13 mouse cellular contexts compared by ENCODE assay signal in the genomic region with DNA sequence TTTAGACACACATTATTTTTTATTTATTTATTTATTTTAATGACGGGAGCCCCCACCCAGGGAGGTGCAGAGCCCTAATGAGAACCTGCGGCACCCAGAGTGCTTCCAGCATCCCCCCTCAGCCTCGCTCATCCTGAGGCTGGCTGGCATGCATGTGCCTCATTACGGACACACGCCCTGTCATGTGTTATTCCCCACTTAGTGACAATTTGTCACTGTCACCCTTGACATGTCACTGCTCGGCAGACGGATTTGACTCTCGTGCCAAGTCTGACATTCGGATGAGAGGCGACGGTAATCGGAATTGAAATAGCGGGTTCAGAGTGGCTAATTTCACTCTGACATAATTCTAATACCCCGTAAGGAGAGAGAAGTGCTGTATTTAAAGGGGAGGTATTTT.
"Had no signal": no experiment of that assay in that cellular context is flagged by ENCODE, and none has a peak within 500 bp of the region (broad histone marks: within the 10 kb centered on the region; RNA-seq: fewer than 3 reads in every experiment).

No protein-coding gene starts in this region.

- H3K4me1 ChIP-seq: kidney, embryonic 15.5 days; liver, embryonic 12.5 days had no signal

- DNase-seq: kidney, adult 2 months; kidney, postnatal 14 days; layer of hippocampus, postnatal 36 days; lung, embryonic 14.5 days; lung, postnatal 10 days; lung, postnatal 4 days; right cerebral cortex, adult 18-20 months; right cerebral cortex, postnatal 25 days; thymus, postnatal 36 days had no signal

- H3K4me3 ChIP-seq: kidney, embryonic 15.5 days; limb, embryonic 15.5 days; liver, embryonic 12.5 days; midbrain, embryonic 13.5 days had no signal

- H3K9ac ChIP-seq: kidney, embryonic 15.5 days; limb, embryonic 15.5 days; liver, embryonic 12.5 days; lung, embryonic 14.5 days; midbrain, embryonic 13.5 days had no signal

- H3K27ac ChIP-seq: kidney, embryonic 15.5 days; limb, embryonic 15.5 days; liver, embryonic 12.5 days; midbrain, embryonic 13.5 days had no signal

- H3K4me2 ChIP-seq: kidney, embryonic 15.5 days; limb, embryonic 15.5 days; liver, embryonic 12.5 days; lung, embryonic 14.5 days; midbrain, embryonic 13.5 days had no signal

- H3K36me3 ChIP-seq: kidney, embryonic 15.5 days; limb, embryonic 15.5 days; liver, embryonic 12.5 days; midbrain, embryonic 13.5 days had no signal

- H3K9me3 ChIP-seq: kidney, embryonic 15.5 days; limb, embryonic 15.5 days; midbrain, embryonic 13.5 days had no signal

- ATAC-seq: liver, embryonic 12.5 days; midbrain, embryonic 13.5 days had no signal

- H3K27me3 ChIP-seq: kidney, embryonic 15.5 days; limb, embryonic 15.5 days; liver, embryonic 12.5 days; midbrain, embryonic 13.5 days had no signal
